Mouse (Mus musculus) MEL (cell line): ENCODE measurements around the gene Cul7. TPM values are rescaled to one million over a fixed set of nuclear protein-coding genes. Genes with fewer than 3 reads are reported as not detected.

Experiments
- DNase-seq: peaks from one replicate; pipeline ENCODE4 v3.0.0; 2011; ENCODE audit warnings: low read depth, low spot score
- H3K27ac ChIP-seq: 2 replicates; pipeline ENCODE4 v1.5.1; 2012; ENCODE audit warnings: low read depth, mild to moderate bottlenecking, control low read depth, low read length, moderate library complexity; ENCODE audit not compliant: control insufficient read depth
- H3K27me3 ChIP-seq, 2 experiments: fragments of 150-350 bp in 1 of 2; sonication (generic) in 1 of 2; 2 replicates each; pipeline ENCODE4 v1.6.1; 2012; ENCODE audit warnings: low read length in 2 of 2, mild to moderate bottlenecking in 2 of 2, improper control_type of control experiment in 1 of 2, moderate library complexity in 1 of 2; ENCODE audit not compliant: insufficient read depth in 2 of 2, control insufficient read depth in 1 of 2
- H3K36me3 ChIP-seq, 2 experiments: 2 replicates each; pipeline ENCODE4 v1.6.1; 2012 to 2014; ENCODE audit warnings: low read length in 2 of 2, improper control_type of control experiment in 1 of 2, inconsistent platforms in 1 of 2, mild to moderate bottlenecking in 1 of 2; ENCODE audit not compliant: insufficient read depth in 2 of 2, control insufficient read depth in 1 of 2
- H3K4me1 ChIP-seq, 2 experiments: fragments of 150-350 bp in 1 of 2; sonication (generic) in 1 of 2; 2 replicates each; pipeline ENCODE4 v1.6.1; 2012; ENCODE audit warnings: low read length in 2 of 2, improper control_type of control experiment in 1 of 2, mild to moderate bottlenecking in 1 of 2; ENCODE audit not compliant: insufficient read depth in 2 of 2, control insufficient read depth in 1 of 2
- H3K4me3 ChIP-seq, 2 experiments: fragments of 150-350 bp in 1 of 2; sonication (generic) in 1 of 2; 2 replicates each; pipeline ENCODE4 v1.5.1; 2012; ENCODE audit warnings: low read depth in 2 of 2, low read length in 2 of 2, mild to moderate bottlenecking in 2 of 2, moderate library complexity in 2 of 2, control low read depth in 1 of 2, improper control_type of control experiment in 1 of 2; ENCODE audit not compliant: control insufficient read depth in 1 of 2, insufficient read depth in 1 of 2
- H3K79me2 ChIP-seq: 2 replicates; pipeline ENCODE4 v1.6.1; 2012; ENCODE audit warnings: mild to moderate bottlenecking, low read length, moderate library complexity; ENCODE audit not compliant: control insufficient read depth, poor library complexity, insufficient read depth
- H3K9ac ChIP-seq: 2 replicates; pipeline ENCODE4 v1.6.1; 2012; ENCODE audit warnings: low read depth, mild to moderate bottlenecking, control low read depth, low read length, moderate library complexity; ENCODE audit not compliant: control insufficient read depth, poor library complexity, severe bottlenecking
- H3K9me3 ChIP-seq: fragments of 150-350 bp; sonication (generic); replicated peaks from 2 replicates; pipeline ENCODE4 v1.6.1; 2012; ENCODE audit warnings: mild to moderate bottlenecking, low read length, improper control_type of control experiment, moderate library complexity; ENCODE audit not compliant: insufficient read depth
- BHLHE40 ChIP-seq: IDR thresholded peaks from 2 replicates; pipeline ENCODE4 v1.6.1; 2012; ENCODE audit warnings: low read depth, mild to moderate bottlenecking, inconsistent platforms, low read length, improper control_type of control experiment, borderline replicate concordance
- CTCF ChIP-seq, 3 experiments: IDR thresholded peaks in 2 of 3; conservative IDR thresholded peaks in 1 of 3; 2 replicates each; pipeline ENCODE4 v1.5.1; 2011 to 2012; ENCODE audit warnings: low read length in 3 of 3, low read depth in 2 of 3, mild to moderate bottlenecking in 2 of 3, improper control_type of control experiment in 1 of 3, inconsistent platforms in 1 of 3, mixed read lengths in 1 of 3, moderate library complexity in 1 of 3; ENCODE audit not compliant: control insufficient read depth in 1 of 3, insufficient read depth in 1 of 3, poor library complexity in 1 of 3, severe bottlenecking in 1 of 3
- E2F4 ChIP-seq: IDR thresholded peaks from 2 replicates; pipeline ENCODE4 v1.6.1; 2011; ENCODE audit warnings: low read depth, low read length, improper control_type of control experiment, borderline replicate concordance
- GABPA ChIP-seq: IDR thresholded peaks from 2 replicates; pipeline ENCODE4 v1.6.1; 2012; ENCODE audit warnings: low read depth, mild to moderate bottlenecking, inconsistent platforms, low read length, improper control_type of control experiment, moderate library complexity
- HCFC1 ChIP-seq: IDR thresholded peaks from 2 replicates; pipeline ENCODE4 v1.6.1; 2012; ENCODE audit warnings: low read depth, mild to moderate bottlenecking, inconsistent platforms, low read length, improper control_type of control experiment, moderate library complexity
- JUND ChIP-seq: IDR thresholded peaks from 2 replicates; pipeline ENCODE4 v1.6.1; 2011; ENCODE audit warnings: low read depth, mild to moderate bottlenecking, improper control_type of control experiment, low read length
- MAFK ChIP-seq: IDR thresholded peaks from 2 replicates; pipeline ENCODE4 v1.6.1; 2011; ENCODE audit warnings: low read depth, mild to moderate bottlenecking, low read length, improper control_type of control experiment, borderline replicate concordance
- MAX ChIP-seq: IDR thresholded peaks from 2 replicates; pipeline ENCODE4 v1.6.1; 2011; ENCODE audit warnings: low read length, improper control_type of control experiment
- MAZ ChIP-seq: IDR thresholded peaks from 2 replicates; pipeline ENCODE4 v1.6.1; 2012; ENCODE audit warnings: low read depth, mild to moderate bottlenecking, inconsistent platforms, low read length, improper control_type of control experiment
- MEF2A ChIP-seq: IDR thresholded peaks from 2 replicates; pipeline ENCODE4 v1.6.1; 2014; ENCODE audit warnings: low read depth, mild to moderate bottlenecking, inconsistent platforms, low read length, improper control_type of control experiment; ENCODE audit not compliant: poor library complexity, insufficient replicate concordance, severe bottlenecking; ENCODE audit errors: extremely low read depth
- MXI1 ChIP-seq: IDR thresholded peaks from 2 replicates; pipeline ENCODE4 v1.6.1; 2011; ENCODE audit warnings: mild to moderate bottlenecking, low read depth, low read length, improper control_type of control experiment
- MYB ChIP-seq: IDR thresholded peaks from 2 replicates; pipeline ENCODE4 v1.6.1; 2011; ENCODE audit warnings: mild to moderate bottlenecking, low read depth, low read length, improper control_type of control experiment
- MYC ChIP-seq: IDR thresholded peaks from 2 replicates; pipeline ENCODE4 v1.6.1; 2011; ENCODE audit warnings: low read depth, mild to moderate bottlenecking, low read length, improper control_type of control experiment, moderate library complexity
- NRF1 ChIP-seq: IDR thresholded peaks from 2 replicates; pipeline ENCODE4 v1.6.1; 2014; ENCODE audit warnings: low read depth, mild to moderate bottlenecking, inconsistent platforms, low read length, improper control_type of control experiment, moderate library complexity; ENCODE audit not compliant: poor library complexity, insufficient read depth, severe bottlenecking
- POLR2A ChIP-seq, 2 experiments: IDR thresholded peaks; 2 replicates each; pipeline ENCODE4 v1.6.1; 2011 to 2012; ENCODE audit warnings: low read length in 2 of 2, mild to moderate bottlenecking in 2 of 2, control low read depth in 1 of 2, improper control_type of control experiment in 1 of 2, low read depth in 1 of 2, moderate library complexity in 1 of 2; ENCODE audit not compliant: control insufficient read depth in 1 of 2, insufficient read depth in 1 of 2, poor library complexity in 1 of 2
- POLR2AphosphoS2 ChIP-seq: IDR thresholded peaks from 2 replicates; pipeline ENCODE4 v1.6.1; 2011; ENCODE audit warnings: low read length, improper control_type of control experiment
- SMC3 ChIP-seq: IDR thresholded peaks from 2 replicates; pipeline ENCODE4 v1.6.1; 2011; ENCODE audit warnings: low read depth, low read length, improper control_type of control experiment
- TAL1 ChIP-seq: IDR thresholded peaks from 2 replicates; pipeline ENCODE4 v1.6.1; 2012; ENCODE audit warnings: mild to moderate bottlenecking, inconsistent platforms, low read length, moderate library complexity, mixed read lengths
- TBP ChIP-seq: IDR thresholded peaks from 2 replicates; pipeline ENCODE4 v1.8.0; 2011; ENCODE audit warnings: low read depth, low read length, improper control_type of control experiment
- TCF12 ChIP-seq: IDR thresholded peaks from 2 replicates; pipeline ENCODE4 v1.6.1; 2014; ENCODE audit warnings: low read depth, mild to moderate bottlenecking, inconsistent platforms, low read length, improper control_type of control experiment, moderate library complexity
- USF1 ChIP-seq: IDR thresholded peaks from 2 replicates; pipeline ENCODE4 v1.6.1; 2014; ENCODE audit warnings: low read depth, mild to moderate bottlenecking, inconsistent platforms, low read length, improper control_type of control experiment, moderate library complexity
- USF2 ChIP-seq, 2 experiments: IDR thresholded peaks; 2 replicates each; pipeline ENCODE4 v1.6.1; 2011 to 2012; ENCODE audit warnings: improper control_type of control experiment in 2 of 2, low read length in 2 of 2, borderline replicate concordance in 1 of 2, inconsistent platforms in 1 of 2, low read depth in 1 of 2, mild to moderate bottlenecking in 1 of 2; ENCODE audit not compliant: insufficient read depth in 1 of 2
- ZC3H11A ChIP-seq: IDR thresholded peaks from 2 replicates; pipeline ENCODE4 v1.6.1; 2012; ENCODE audit warnings: low read depth, mild to moderate bottlenecking, inconsistent platforms, low read length, improper control_type of control experiment
- ZMIZ1 ChIP-seq: IDR thresholded peaks from 2 replicates; pipeline ENCODE4 v1.6.1; 2012; ENCODE audit warnings: low read depth, mild to moderate bottlenecking, inconsistent platforms, low read length, improper control_type of control experiment, moderate library complexity
- ZNF384 ChIP-seq: IDR thresholded peaks from 2 replicates; pipeline ENCODE4 v1.6.1; 2012; ENCODE audit warnings: low read depth, mild to moderate bottlenecking, inconsistent platforms, low read length, improper control_type of control experiment
- polyA plus RNA-seq, 2 experiments: library from polyadenylated mRNA; stranded (reverse) in 1 of 2; unstranded in 1 of 2; fragments of >175 nt in 1 of 2; fragments of >200 nt in 1 of 2; gene quantifications; 2 replicates each; pipeline versions ENCODE4 v1.2.1 to v1.2.4; 2012; ENCODE audit warnings: low replicate concordance in 2 of 2, low read depth in 1 of 2; ENCODE audit not compliant: insufficient read length in 2 of 2, insufficient read depth in 1 of 2, missing spikeins in 1 of 2
- total RNA-seq: library from RNA; depleted of rRNA; stranded (reverse); fragments of 300-350 nt; gene quantifications from 2 replicates; pipeline ENCODE4 v1.2.3, GENCODE M21; 2012

Gene Cul7
- total and polyA plus RNA-seq, 3 experiments: 32.6 to 45.8 (median 35.8) TPM

- TF ChIP-seq MAZ: no peak
- no peak for TF ChIP-seq MAX
- TF ChIP-seq USF1: no peak
- no peak for TF ChIP-seq POLR2AphosphoS2
- no peak for TF ChIP-seq MEF2A
- TF ChIP-seq POLR2A (IDR thresholded peaks at IDR 0.05; ENCODE audit: control insufficient read depth in 1 of 2, insufficient read depth in 1 of 2, low read depth in 1 of 2, low read length in 2 of 2, poor library complexity in 1 of 2): no peak
- no peak for TF ChIP-seq MAFK
- TF ChIP-seq TCF12: no peak
- no peak for TF ChIP-seq ZNF384
- TF ChIP-seq TBP: no peak
- TF ChIP-seq ZMIZ1: no peak
- no peak for TF ChIP-seq E2F4
- no peak for TF ChIP-seq JUND
- no peak for TF ChIP-seq CTCF (IDR thresholded peaks at IDR 0.05 in 2 of 3, conservative IDR thresholded peaks at IDR 0.05 in 1 of 3; ENCODE audit: control insufficient read depth in 1 of 3, insufficient read depth in 1 of 3, low read depth in 2 of 3, low read length in 3 of 3, poor library complexity in 1 of 3, severe bottlenecking in 1 of 3)
- no peak for TF ChIP-seq BHLHE40
- no peak for TF ChIP-seq USF2 (IDR thresholded peaks at IDR 0.05; ENCODE audit: borderline replicate concordance in 1 of 2, insufficient read depth in 1 of 2, low read depth in 1 of 2, low read length in 2 of 2)
- TF ChIP-seq GABPA: no peak
- TF ChIP-seq MYC: no peak
- Histone ChIP-seq H3K9me3 (no peaks in the 10 kb centered on the region), H3K27me3 (no peaks in the 10 kb centered on the region), H3K36me3 (no peaks in the 10 kb centered on the region; a peak in 1 of 4 replicates), H3K9ac (no peak overlapping the region), H3K79me2 (no peaks in the 10 kb centered on the region), H3K4me3 (no peak overlapping the region), H3K4me1 (no peaks in the 10 kb centered on the region), H3K27ac (no peak overlapping the region)
- no peak for DNase-seq
These were observed 40.5 kb downstream of the Cul7 start for GRCm38 (mm10) chr17:46690665-46691064.

GRCm38 (mm10) chr17:46691390-46691789 is 41.3 kb downstream of the Cul7 start:
- Histone ChIP-seq H3K36me3 (no peaks in the 10 kb centered on the region; a peak in 1 of 4 replicates), H3K4me3 (no peak overlapping the region), H3K9me3 (no peaks in the 10 kb centered on the region), H3K4me1 (no peaks in the 10 kb centered on the region), H3K9ac (no peak overlapping the region), H3K79me2 (no peaks in the 10 kb centered on the region), H3K27me3 (no peaks in the 10 kb centered on the region), H3K27ac (no peak overlapping the region)
- TF ChIP-seq MAFK (no peak), GABPA (no peak), HCFC1 (no peak), MXI1 (no peak), TBP (no peak), TAL1 (no peak), ZC3H11A (no peak), CTCF (IDR thresholded peaks at IDR 0.05 in 2 of 3, conservative IDR thresholded peaks at IDR 0.05 in 1 of 3; ENCODE audit: control insufficient read depth in 1 of 3, insufficient read depth in 1 of 3, low read depth in 2 of 3, low read length in 3 of 3, poor library complexity in 1 of 3, severe bottlenecking in 1 of 3) (no peak), SMC3 (no peak), NRF1 (no peak), ZNF384 (no peak), MYC (no peak), MYB (no peak)
- DNase-seq: no peak
